Mouse (Mus musculus): ENCODE data around the gene Adamtsl2.

Adamtsl2 gene

GRCm38 (mm10) chr2:27075485-27075884 is 3.7 kb upstream of the Adamtsl2 start:
- no peak for DNase-seq (ENCODE audit: low spot score in 2 of 2)

- DNase-seq (ENCODE audit: low spot score in 2 of 2), result no peak
Measured at GRCm38 (mm10) chr2:27077655-27078244, 1.4 kb upstream of the Adamtsl2 start.

- no peak for DNase-seq (ENCODE audit: low spot score in 2 of 2)
Measured at GRCm38 (mm10) chr2:27078312-27078711, 867 bp upstream of the Adamtsl2 start.

GRCm38 (mm10) chr2:27079649-27080048 is 470 bp downstream of the Adamtsl2 start:
- DNase-seq (ENCODE audit: low spot score in 2 of 2), result no peak

GRCm38 (mm10) chr2:27083761-27084475 is 4.7 kb downstream of the Adamtsl2 start:
- no peak for DNase-seq (ENCODE audit: low spot score in 2 of 2)

- DNase-seq (ENCODE audit: low spot score in 2 of 2), result no peak
Measured at GRCm38 (mm10) chr2:27084963-27085362, 5.8 kb downstream of the Adamtsl2 start.

- no peak for DNase-seq (ENCODE audit: low spot score in 2 of 2)
Measured at GRCm38 (mm10) chr2:27085801-27086200, 6.6 kb downstream of the Adamtsl2 start.

GRCm38 (mm10) chr2:27086483-27087010 is 7.4 kb downstream of the Adamtsl2 start:
- DNase-seq (ENCODE audit: low spot score in 2 of 2), result no peak

- no peak for DNase-seq (ENCODE audit: low spot score in 2 of 2)
Measured at GRCm38 (mm10) chr2:27087581-27087980, 8.4 kb downstream of the Adamtsl2 start.

- no peak for DNase-seq (ENCODE audit: low spot score in 2 of 2)
Measured at GRCm38 (mm10) chr2:27088071-27088644, 9.0 kb downstream of the Adamtsl2 start.

- DNase-seq (ENCODE audit: low spot score in 2 of 2), result no peak
Measured at GRCm38 (mm10) chr2:27088700-27089099, 9.5 kb downstream of the Adamtsl2 start.

- DNase-seq (ENCODE audit: low spot score in 2 of 2), result no peak
Measured at GRCm38 (mm10) chr2:27089238-27089637, 10.1 kb downstream of the Adamtsl2 start.

- DNase-seq (ENCODE audit: low spot score in 2 of 2), result no peak
Measured at GRCm38 (mm10) chr2:27095178-27095577, 16.0 kb downstream of the Adamtsl2 start.

- peak; percentile 43 to 57 for DNase-seq (ENCODE audit: low spot score in 2 of 2)
Measured at GRCm38 (mm10) chr2:27096341-27096981, 17.3 kb downstream of the Adamtsl2 start.

GRCm38 (mm10) chr2:27097241-27097656 is 18.1 kb downstream of the Adamtsl2 start:
- DNase-seq (ENCODE audit: low spot score in 2 of 2), result no peak

GRCm38 (mm10) chr2:27097776-27098175 is 18.6 kb downstream of the Adamtsl2 start:
- DNase-seq (ENCODE audit: low spot score in 2 of 2), result no peak

GRCm38 (mm10) chr2:27103554-27103953 is 24.4 kb downstream of the Adamtsl2 start:
- no peak for DNase-seq (ENCODE audit: low spot score in 2 of 2)

GRCm38 (mm10) chr2:27106816-27107215 is 27.6 kb downstream of the Adamtsl2 start:
- no peak for DNase-seq (ENCODE audit: low spot score in 2 of 2)

GRCm38 (mm10) chr2:27108144-27108543 is 29.0 kb downstream of the Adamtsl2 start:
- DNase-seq (ENCODE audit: low spot score in 2 of 2), result no peak

- DNase-seq (ENCODE audit: low spot score in 2 of 2), result no peak
Measured at GRCm38 (mm10) chr2:27109052-27109451, 29.9 kb downstream of the Adamtsl2 start.

GRCm38 (mm10) chr2:27112585-27112984 is 33.4 kb downstream of the Adamtsl2 start:
- no peak for DNase-seq (ENCODE audit: low spot score in 2 of 2)

GRCm38 (mm10) chr2:27114169-27114568 is 35.0 kb downstream of the Adamtsl2 start:
- DNase-seq (ENCODE audit: low spot score in 2 of 2), result no peak
